Mouse (Mus musculus): ENCODE measurements around the gene Ppp3r1.
A peak's percentile ranks its signal among the peaks of the same experiment; 100 is the strongest.
"Not testable (repeated sequence)": the region's sequence is repeated elsewhere in the genome, so short reads cannot be mapped to it uniquely, and the experiment has no call there.

Gene Ppp3r1

GRCm38 (mm10) chr11:17200936-17201335 is 41.9 kb downstream of the Ppp3r1 start:
- DNase-seq: peak in 1 of 2 experiments; percentile 7

GRCm38 (mm10) chr11:17202481-17202880 is 43.4 kb downstream of the Ppp3r1 start:
- no peak for DNase-seq

- DNase-seq: peak; percentile 97 to 98
Measured at GRCm38 (mm10) chr11:17211258-17212140, 52.4 kb downstream of the Ppp3r1 start, which contains the start of gene Pno1. Pno1 (minus strand) TSS chr11:17211568.

GRCm38 (mm10) chr11:17212141-17212495 is 53.1 kb downstream of the Ppp3r1 start:
- DNase-seq: no peak

GRCm38 (mm10) chr11:17212903-17213509 is 53.9 kb downstream of the Ppp3r1 start:
- no peak for DNase-seq

GRCm38 (mm10) chr11:17215475-17215874 is 56.4 kb downstream of the Ppp3r1 start:
- DNase-seq: no peak

- no peak for DNase-seq
Measured at GRCm38 (mm10) chr11:17221126-17221525, 62.1 kb downstream of the Ppp3r1 start.

GRCm38 (mm10) chr11:17232792-17233191 is 73.7 kb downstream of the Ppp3r1 start:
- no peak for DNase-seq

- no peak for DNase-seq
Measured at GRCm38 (mm10) chr11:17236449-17237037, 77.5 kb downstream of the Ppp3r1 start.

GRCm38 (mm10) chr11:17238598-17238997 is 79.5 kb downstream of the Ppp3r1 start:
- DNase-seq: not testable (repeated sequence)

- DNase-seq: no peak
Measured at GRCm38 (mm10) chr11:17248715-17249114, 89.7 kb downstream of the Ppp3r1 start.

All from cerebellum, postnatal 14 days (tissue).